Mouse (Mus musculus) ovary, postnatal 36 days (tissue): ENCODE data around the gene Asb6.

ENCODE experiments used
- DNase-seq: peaks from one replicate; pipeline ENCODE4 v3.0.0; 2022; ENCODE audit warnings: low spot score, mixed read lengths

Asb6 gene

DNA sequence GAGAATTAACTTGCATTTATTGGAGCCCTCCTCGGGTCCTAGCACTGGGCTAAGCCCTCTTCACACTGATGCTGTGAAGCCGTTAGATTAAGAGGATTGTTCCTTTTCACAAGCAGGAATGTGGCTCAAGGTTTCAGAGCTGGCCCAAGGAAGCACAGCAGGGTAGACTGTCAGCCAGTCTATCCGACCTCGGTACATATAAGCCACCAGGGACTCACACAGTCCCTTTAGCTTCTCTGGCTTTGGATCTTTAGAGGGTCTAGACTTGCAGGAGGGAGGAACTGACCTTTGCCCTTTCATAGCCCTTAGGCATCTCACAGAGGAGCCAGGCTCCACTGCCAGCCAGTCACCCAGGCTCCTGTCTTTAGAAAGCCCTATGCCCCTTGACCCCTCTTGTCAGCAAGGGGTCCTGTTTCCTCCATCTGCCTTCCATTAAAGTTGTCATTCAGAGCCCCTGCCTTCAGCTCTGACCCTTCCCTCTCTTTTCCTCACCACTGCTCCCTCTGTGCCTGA lies at the start of gene Asb6:
Gene Asb6, minus strand, starts transcription at position 51 of the 513 bp plus-strand sequence.
- no peak for DNase-seq

DNA sequence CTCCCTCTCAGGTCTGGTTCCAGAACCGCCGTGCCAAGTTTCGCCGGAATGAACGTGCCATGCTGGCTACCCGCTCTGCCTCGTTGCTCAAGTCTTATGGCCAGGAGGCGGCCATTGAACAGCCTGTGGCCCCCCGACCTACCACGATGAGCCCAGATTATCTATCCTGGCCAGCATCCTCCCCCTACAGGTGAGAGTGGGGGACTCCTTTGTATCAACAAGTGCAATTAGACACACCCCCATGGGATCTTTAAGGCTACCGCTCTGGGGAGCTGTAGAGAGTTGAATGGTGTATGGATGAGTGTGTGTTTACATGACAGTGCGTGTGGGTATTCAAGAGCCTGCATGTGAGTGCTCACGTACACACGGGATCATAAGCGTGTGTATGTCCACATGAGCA lies 49.3 kb upstream of the Asb6 start:
- DNase-seq, result no peak

DNA sequence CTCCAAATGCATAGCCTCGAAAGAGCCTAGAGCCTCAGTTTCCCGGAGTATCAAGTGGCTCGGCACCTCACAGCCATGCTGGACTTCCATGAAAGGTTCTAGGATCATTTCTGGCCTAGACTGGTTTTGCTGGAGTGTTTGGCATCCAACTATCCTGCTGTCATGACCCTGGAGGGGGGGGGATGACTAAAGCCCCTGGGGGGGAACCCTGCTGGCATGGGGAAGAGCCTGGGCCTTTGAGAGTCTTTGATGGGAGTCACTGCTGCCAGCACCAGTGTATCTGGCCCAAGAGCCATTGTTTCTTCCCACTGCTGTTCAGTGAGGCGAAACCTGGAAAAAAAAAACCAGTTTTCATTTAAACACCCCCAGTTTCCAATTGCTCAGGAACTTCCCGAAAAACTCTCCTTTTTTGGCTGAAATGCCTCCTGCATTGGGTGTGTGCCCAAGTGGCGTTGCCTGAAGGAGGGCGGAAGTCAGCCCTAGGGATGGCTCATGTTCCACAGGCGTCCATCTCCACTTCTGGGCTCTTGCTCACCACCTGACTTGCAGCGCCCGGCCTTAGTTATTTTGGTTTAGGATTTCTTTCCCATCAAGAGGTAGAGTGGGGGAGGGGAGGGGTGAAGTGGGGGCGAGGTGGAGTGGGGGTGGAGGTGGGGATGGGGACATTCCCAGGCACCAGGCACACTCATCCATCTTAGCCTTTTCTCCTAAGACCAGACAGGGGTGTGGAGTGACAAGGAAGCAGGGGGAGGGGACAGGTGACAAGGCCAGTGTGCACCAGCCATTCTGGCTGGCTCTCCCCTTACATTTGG lies 45.7 kb upstream of the Asb6 start:
- peak; percentile 36 for DNase-seq

DNA sequence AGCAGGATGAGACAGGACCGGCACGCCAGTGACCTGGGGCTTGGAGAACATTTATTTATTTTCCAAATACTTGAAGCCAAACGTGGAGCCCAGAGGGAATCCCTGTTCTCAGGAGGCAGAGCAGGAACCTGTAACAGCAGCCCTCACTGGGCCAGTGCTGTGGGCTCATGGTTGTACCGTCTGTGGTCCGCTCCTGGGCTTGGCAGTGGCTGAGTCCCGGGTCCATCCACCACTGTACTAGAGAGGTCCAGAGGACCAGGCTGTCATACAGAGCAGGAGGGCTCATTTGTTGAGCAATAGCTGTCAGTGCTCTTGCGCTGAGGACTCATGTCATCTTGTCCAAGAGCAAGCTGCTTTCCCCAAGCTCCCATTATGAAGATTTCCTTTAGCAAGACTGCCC lies 45.0 kb upstream of the Asb6 start:
- DNase-seq, result no peak

DNA sequence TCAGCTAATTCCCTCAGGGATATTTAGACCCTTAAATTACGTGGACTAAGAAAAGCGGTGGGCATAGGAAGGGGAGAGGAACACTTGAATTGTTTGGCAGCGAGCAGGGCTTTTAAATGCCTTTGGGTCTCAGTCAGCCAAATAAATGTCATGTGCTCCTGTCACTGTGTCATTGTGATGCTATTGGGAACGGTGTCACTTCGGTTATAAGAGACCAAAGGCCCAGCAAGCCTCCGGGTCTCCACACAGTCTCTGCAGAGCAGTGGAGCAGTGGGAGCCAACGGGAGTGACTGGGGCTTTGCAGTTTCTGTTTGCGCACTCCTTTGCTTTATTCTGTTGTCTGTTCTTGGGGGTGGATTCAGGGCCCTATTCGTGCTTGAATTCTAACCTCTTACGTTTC lies 44.3 kb upstream of the Asb6 start:
- no peak for DNase-seq

DNA sequence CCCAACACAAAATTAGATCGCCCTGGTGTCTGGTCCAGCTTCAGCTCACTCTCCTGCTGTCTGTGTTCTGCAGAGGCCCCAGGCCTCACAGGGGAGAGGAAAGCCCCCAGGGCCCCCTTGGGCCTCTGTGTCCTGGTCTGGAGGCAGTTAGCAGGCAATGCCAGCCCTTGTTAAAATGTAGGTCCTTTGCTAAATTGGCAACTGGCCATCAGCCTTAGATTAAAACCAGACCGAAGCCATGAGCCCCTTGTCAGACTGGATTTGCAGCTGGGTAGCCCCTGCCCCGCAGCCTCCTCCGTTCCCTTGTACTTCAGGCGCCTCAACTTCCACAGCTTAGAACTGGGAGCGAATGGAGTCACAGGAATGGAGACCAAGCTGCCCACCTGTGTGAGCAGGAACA lies 42.5 kb upstream of the Asb6 start:
- no peak for DNase-seq

DNA sequence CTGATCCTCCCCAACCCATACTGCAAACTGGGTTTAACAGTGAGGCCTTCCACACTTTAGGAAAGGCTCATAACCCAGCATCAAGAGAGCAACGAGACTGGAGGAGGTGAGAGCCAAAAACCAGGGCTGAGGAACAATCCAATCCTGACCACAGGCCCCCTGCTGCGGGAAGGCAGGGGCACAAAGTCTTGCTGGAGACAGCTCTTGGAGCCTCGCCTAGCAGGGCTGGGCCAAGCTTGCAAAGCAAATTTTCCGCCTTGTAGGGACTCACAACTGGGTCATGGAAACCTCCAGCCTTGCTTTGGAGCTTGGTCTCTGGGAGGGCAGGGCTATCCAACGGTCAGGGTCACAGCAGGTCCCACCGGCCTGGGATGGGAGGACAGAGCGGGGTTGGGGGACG lies 40.7 kb upstream of the Asb6 start:
- DNase-seq, result peak; percentile 54

DNA sequence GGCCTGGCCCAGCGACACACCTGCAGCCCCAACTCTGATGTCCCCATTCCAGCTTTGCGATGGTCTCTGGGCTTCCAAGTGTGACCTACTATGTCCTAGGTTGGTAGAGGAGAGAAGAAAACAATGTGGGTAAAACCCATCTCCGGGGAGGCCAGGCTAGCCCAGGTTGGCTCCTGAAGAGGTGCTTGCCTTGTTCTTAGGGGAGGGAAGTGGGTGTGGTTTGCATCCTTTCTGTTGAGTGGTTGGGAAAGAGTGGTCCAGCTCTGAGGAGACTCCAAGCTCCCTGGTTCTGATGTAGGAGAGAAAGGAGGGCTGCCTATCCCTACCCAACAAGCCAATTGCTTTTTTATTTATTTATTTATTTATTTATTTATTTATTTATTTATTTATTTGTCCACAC lies 35.3 kb upstream of the Asb6 start:
- DNase-seq, result no peak

DNA sequence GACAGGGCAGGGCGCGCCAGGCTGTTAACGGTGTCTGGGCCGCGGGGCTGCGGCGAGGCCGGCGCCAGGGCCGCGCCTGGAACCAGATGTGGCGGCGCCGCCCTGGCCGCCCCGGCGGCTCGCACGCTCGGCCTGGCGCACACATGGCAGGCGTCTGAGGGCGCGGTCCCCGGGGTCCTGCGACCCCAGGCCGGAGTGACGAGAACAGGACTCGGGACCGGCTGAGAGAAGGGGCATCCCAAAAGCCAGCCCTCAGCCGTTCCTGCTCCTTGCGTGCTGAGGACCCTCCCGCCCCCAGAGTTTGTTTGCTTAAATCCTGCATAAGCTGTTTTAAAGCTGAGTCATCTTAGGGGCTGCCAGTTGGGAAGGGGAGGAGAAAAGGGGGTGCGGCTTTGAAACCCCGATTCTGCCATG lies 34.8 kb upstream of the Asb6 start:
- DNase-seq, result peak; percentile 40

DNA sequence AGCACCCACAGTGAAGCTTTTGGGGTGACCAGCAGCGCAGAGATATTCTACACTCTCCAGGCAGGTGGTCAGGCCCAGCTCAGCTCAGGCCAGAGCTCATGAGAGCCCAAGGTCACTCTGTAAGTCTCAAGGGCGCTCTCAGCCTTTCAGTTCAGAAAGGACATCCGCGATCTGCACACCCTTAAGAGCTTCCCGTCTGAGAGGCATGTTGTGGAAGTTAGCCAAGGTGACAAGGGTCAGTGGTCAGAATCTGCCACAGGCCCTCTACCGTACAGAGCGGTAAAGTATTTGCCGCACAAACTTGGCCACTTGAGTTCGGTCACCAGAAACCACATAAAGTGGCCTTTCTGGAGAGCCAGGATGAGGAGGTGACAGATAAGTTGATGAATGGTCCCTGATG lies 33.4 kb upstream of the Asb6 start:
- DNase-seq, result no peak

DNA sequence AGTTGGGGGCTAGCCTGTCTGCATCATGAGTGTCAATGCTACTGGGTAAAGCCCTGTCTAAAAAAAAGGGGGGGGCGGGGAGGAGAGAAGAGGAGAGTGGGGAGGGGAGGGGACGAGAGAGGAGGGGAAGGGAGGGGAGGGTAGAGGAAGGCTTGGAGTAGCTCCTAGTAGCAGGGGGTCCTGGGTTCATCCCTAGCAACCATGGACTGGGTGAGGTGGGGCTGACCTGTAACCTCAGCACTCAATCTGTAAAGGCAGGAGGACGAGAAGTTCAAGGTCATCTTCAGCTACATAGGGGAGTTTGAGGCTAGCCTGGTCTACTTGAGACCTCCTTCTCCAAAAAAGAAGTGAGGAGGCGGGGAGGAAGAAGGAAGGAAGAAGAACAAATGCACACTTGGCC lies 31.9 kb upstream of the Asb6 start:
- DNase-seq, result no peak

DNA sequence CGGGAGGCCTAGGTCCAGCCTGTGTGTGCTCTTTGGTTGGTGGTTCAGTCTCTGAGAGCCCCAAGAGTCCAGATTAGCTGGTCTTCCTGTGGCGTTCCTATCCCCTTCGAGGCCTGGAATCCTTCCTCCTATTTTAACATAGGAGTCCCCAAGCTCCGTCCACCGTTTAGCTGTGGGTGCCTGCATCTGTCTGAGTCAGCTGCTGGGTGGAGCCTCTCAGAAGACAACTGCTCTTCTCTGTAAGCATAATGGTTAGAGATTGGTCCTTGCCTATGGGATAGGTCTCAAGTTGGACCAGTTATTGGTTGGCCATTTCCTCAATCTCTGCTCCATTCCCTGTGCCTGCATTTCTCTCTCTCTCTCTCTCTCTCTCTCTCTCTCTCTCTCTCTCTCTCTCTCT lies 29.6 kb upstream of the Asb6 start:
- DNase-seq, result no peak

DNA sequence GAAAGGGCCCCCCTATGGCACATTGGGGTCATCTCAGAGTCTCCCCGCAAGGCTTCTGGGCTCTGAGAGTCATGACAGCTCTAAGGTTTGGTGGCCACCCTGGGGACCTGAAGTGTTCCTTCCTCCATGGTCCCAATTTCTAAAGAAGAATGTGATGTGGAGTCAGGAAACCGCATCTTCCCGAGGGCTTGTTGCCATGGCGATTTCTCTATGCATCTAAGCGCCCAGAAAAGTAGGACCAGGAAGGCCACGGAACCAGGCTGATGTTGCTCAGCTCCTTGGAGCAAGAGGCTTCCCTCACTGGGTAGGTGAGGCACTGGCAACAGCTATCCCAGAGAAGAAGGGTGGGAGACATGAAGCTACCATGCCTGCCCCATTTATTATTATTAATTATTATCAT lies 26.9 kb upstream of the Asb6 start:
- DNase-seq, result no peak

DNA sequence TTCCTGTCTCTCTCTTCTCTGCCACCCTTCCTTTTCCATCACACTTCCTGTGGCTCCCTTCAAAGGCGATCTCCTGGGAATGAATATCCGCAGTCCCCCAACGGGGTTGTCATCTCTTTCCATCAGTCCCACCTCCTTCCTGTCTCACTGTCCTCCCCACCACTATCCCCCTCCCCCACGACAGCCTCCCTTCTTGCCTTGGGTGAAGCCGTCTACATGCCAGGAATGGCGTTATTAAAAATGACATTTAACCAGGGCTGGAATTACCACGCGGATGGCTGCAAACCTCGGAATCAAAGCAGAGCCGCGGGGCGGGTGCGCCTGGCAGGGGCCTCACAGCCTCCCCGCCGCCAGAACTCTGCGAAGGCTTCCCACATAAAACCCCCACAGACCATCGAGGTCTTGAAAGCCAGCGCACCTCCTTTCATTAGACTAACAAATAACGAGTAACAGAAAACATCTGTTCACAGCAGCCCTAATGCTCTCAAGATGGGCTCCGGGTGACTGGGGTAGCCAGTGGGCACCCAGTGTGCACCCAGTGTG lies 22.7 kb upstream of the Asb6 start:
- DNase-seq, result no peak

DNA sequence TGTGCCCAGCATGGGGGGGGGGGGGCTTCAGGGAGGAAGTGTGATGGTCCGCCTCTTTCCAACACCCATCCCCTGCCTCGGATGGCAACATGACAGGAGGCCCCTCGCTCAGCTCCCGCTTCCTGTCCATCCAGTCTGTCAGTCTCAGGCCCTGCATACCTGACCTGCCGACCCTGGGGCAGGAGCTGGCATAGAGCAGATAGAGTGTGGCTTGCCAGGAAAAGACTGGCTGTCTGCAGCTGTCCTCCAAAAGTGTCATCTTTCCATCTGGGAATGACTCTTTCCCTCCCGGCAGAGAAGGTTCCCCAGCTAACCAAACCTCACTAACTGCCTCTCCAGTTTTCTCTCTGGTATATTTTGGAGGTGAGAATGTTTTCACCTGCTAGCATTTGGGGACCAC lies 20.4 kb upstream of the Asb6 start:
- DNase-seq, result no peak

DNA sequence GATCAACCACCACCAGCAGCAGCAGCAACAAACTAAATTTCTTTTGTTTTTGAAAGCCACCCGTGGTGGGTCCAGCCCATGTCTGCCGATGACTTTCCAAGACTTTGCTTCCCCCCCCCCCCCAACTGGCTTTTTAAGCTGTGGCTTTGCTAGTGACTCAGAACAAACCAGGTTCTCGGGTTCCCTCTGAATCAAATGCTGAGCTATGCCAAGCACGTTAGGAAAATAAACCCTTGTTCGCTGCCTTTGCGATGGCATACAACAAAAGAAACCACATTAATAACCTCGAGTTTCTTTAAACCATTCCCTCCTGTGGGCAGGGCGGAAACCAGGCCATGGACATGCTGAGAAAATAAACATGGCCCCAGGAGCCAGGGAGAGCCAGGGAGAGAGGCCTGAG lies 18.1 kb upstream of the Asb6 start:
- no peak for DNase-seq

DNA sequence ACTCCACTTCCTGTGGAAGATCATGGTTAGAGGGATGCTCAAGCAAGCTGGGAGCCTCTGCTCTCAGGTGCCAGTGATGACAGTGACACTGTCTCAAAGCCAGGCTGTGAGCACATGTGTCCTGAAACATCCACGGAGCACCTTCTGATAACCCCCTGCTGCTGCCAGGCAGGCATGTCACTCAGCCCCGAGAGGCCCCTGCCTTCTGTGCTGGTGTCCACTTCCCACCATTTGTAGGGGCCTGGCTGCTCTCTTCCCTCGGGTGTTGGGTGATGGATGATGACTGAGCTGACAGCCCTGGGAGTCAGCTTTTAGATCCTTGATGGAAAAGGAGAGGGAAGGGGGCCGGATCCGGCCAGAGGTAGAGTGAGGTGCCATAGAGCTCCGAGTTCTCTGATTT lies 16.6 kb upstream of the Asb6 start:
- DNase-seq, result no peak

DNA sequence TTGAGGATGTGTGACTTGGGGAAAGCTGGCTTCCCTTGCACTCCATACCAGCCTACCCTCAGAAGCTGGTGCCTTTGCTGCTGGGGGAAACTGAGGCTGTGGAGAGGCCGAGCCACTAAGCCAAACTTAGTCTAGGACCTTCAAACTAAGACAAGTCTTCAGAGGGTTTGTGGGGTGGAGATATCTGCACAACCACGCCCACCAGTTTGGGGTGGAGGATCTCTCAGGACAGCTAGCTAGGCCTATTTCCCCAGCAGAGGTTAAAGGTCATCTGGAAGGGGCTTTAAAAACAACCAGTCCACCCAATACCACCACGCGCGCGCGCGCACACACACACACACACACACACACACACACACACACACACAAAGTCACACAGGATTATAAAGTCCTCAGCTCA lies 16.1 kb upstream of the Asb6 start:
- no peak for DNase-seq

DNA sequence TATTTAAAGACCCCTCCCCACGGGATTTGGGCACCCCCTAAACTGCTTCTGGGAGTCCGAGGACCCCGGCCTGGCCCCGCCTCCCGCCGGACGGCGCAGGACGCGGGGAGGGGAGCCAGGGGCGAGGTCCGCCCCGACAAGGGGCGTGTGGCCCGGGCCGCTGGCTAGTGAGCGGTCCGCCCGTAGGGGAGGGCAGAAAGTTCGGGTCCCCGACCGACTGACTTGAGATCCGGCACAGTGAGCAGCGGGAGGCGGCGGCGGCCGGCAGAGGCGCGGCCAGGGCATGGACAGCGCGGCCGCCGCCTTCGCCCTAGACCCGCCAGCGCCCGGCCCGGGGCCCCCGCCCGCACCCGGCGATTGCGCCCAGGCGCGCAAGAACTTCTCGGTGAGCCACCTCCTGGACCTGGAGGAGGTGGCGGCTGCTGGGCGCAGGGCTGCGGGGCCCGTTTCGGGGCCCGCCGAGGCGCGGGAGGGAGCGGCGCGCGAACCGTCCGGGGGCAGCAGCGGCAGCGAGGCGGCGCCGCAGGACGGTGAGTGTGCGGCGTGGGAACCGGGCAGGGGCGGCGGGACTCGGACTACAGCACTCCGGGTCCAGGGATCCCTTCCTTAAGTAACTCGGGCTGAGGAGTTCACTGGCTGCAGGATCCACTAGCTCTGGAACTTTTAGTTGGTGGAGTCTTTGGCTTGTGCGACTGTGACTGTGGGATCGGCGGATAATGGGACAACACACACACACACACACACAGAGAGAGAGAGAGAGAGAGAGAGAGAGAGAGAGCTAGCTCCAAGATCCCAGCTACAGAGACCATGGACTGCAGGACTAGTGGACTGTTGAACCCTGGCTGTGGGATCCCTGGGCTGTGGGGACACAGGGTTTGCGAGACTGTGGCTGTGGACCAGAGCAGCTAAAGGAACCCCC lies 15.3 kb upstream of the Asb6 start:
- peak; percentile 41 for DNase-seq

DNA sequence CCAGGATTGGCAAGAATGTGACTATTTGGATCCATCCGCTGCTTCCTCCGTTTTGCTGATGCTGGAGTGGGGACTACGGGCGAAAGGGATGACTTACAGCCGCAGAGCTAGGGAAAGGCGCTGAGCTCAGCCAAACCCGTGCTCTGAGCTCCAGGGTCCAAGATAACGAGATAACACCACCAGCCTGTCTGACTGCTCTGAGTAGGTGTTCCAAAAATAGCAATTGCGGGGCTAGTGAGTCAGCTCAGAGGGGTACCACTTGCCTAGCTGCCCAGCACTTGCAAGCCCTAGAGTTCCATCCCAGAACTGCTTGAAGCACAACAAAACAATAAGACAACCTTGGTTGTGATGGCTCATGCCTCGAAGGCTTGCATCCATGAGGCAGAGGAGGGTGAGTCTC lies 12.5 kb upstream of the Asb6 start:
- no peak for DNase-seq

DNA sequence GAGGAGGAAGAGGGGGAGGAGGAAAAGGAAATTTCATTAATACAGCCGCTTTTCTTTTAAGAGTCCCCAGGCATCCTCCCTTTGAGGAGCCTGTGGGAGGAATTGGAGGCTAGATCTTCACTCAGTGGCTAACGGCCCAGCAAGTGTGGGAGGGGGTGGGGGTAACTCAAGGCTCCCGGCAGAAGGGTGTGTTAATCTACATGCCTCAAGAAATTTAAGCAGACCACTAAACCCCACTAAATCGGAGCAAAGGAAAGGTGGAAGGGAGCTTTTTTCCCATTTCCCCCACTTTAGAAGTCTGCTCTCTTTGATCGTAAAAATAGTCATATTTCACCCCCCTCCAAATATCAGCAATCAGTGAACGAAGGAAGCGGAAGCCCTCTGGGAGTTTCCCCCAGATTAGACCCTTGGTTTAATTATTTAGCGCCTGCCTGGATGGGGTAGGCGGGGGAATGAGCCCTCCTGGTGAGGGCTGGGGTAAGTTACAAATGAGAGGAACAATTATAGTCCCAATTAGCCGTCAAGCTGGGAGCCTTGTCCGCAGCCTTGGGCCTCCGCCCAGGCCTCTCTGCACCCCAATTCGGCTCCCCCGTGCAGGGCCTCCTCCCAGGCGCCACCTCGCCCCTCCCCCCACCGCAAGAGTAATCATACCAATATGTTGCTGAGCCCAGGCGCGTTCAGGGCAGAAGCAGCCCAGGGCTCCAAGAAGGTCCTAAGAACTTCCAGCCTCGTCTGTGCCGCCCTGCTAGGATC lies 6.3 kb upstream of the Asb6 start:
- DNase-seq, result no peak

DNA sequence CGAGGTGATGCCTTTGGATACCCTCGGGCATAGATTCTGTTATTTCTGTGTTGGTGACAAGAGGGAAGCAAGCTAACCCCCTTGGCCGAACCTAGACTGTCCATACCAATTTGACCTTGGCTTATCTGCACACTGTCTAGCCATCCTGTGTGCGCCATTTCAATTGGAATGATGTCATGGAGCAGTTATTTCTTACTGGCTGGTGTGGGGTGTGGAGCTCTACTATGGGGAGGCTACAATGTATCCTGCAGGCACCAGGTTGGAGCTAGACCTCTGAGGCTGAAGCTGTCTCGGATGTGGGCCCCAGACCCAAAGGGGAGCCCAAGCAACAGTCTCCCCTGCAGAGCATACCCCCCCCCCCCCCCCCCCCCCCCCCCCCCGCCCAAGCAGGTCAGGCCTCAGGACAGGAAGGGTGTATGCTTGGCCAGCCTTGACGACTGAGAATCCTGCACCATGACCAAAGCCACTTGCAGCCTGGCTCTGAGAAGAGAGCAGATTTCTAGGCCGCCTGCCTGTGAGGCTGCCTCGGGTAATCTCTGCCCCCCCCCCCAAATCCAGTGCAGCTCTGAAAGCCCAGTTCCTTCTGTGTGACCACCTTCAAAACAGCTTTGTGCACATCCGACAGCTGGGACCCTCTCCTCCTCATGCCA lies 4.4 kb upstream of the Asb6 start, which contains the start of gene Prrx2:
Gene Prrx2, plus strand, starts transcription at position 600 of the 650 bp plus-strand sequence.
- DNase-seq, result no peak
